Mouse (Mus musculus): ENCODE measurements around the gene Dlg2. TPM values are rescaled to one million over a fixed set of nuclear protein-coding genes. Genes with fewer than 3 reads are reported as not detected.

Dlg2 gene
- polyA plus RNA-seq, 1 experiment from 2014 or later = 5.1 TPM

- no peaks in the 10 kb centered on the region for H3K4me1 ChIP-seq (ENCODE audit: control insufficient read depth, insufficient read depth, low read length)
- H3K9me3 ChIP-seq (ENCODE audit: control insufficient read depth, low read depth, low read length) = no peaks in the 10 kb centered on the region
- no peak overlapping the region for H3K9ac ChIP-seq (replicated peaks; ENCODE audit: low read depth, low read length)
- H3K36me3 ChIP-seq (ENCODE audit: control insufficient read depth, insufficient read depth, low read length) = no peaks in the 10 kb centered on the region
- H3K27me3 ChIP-seq (ENCODE audit: control insufficient read depth, insufficient read depth, low read length) = no peaks in the 10 kb centered on the region
- ATAC-seq (ENCODE audit: insufficient number of reproducible peaks, insufficient read depth, low FRiP score, low read depth) = no peak
- 43% methylated on average over 4 of the region's 4 CpGs for WGBS
- H3K4me3 ChIP-seq (ENCODE audit: low read depth, low read length) = no peak overlapping the region
- H3K27ac ChIP-seq (ENCODE audit: low read length) = no peak overlapping the region
- H3K4me2 ChIP-seq (replicated peaks; ENCODE audit: low read depth, low read length) = no peak overlapping the region
Measured at GRCm38 (mm10) chr7:91423784-91424183, 947.3 kb downstream of the Dlg2 start.

- no peaks in the 10 kb centered on the region for H3K9me3 ChIP-seq (ENCODE audit: control insufficient read depth, low read depth, low read length)
- H3K27ac ChIP-seq (ENCODE audit: low read length) = no peak overlapping the region
- H3K4me3 ChIP-seq (ENCODE audit: low read depth, low read length) = no peak overlapping the region
- 85% methylated on average over 5 of the region's 5 CpGs for whole genome bisulfite sequencing
- H3K36me3 ChIP-seq (ENCODE audit: control insufficient read depth, insufficient read depth, low read length) = no peaks in the 10 kb centered on the region
- H3K27me3 ChIP-seq (ENCODE audit: control insufficient read depth, insufficient read depth, low read length) = no peaks in the 10 kb centered on the region
- H3K9ac ChIP-seq (replicated peaks; ENCODE audit: low read depth, low read length) = no peak overlapping the region
- no peaks in the 10 kb centered on the region for H3K4me1 ChIP-seq (ENCODE audit: control insufficient read depth, insufficient read depth, low read length)
- no peak overlapping the region for H3K4me2 ChIP-seq (replicated peaks; ENCODE audit: low read depth, low read length)
- no peak for ATAC-seq (ENCODE audit: insufficient number of reproducible peaks, insufficient read depth, low FRiP score, low read depth)
Measured at GRCm38 (mm10) chr7:91429712-91430275, 953.3 kb downstream of the Dlg2 start.

GRCm38 (mm10) chr7:91431594-91432240 is 955.2 kb downstream of the Dlg2 start:
- Histone ChIP-seq H3K9ac (replicated peaks; ENCODE audit: low read depth, low read length) (no peak overlapping the region), H3K4me2 (replicated peaks; ENCODE audit: low read depth, low read length) (no peak overlapping the region), H3K27me3 (ENCODE audit: control insufficient read depth, insufficient read depth, low read length) (no peaks in the 10 kb centered on the region), H3K9me3 (ENCODE audit: control insufficient read depth, low read depth, low read length) (no peaks in the 10 kb centered on the region), H3K4me1 (ENCODE audit: control insufficient read depth, insufficient read depth, low read length) (no peaks in the 10 kb centered on the region), H3K36me3 (ENCODE audit: control insufficient read depth, insufficient read depth, low read length) (no peaks in the 10 kb centered on the region), H3K27ac (ENCODE audit: low read length) (no peak overlapping the region), H3K4me3 (ENCODE audit: low read depth, low read length) (no peak overlapping the region)
- 39% methylated on average over 11 of the region's 11 CpGs for WGBS
- no peak for ATAC-seq (ENCODE audit: insufficient number of reproducible peaks, insufficient read depth, low FRiP score, low read depth)

- no peaks in the 10 kb centered on the region for H3K36me3 ChIP-seq (ENCODE audit: control insufficient read depth, insufficient read depth, low read length)
- H3K4me2 ChIP-seq (replicated peaks; ENCODE audit: low read depth, low read length) = no peak overlapping the region
- H3K9me3 ChIP-seq (ENCODE audit: control insufficient read depth, low read depth, low read length) = no peaks in the 10 kb centered on the region
- no peak overlapping the region for H3K4me3 ChIP-seq (ENCODE audit: low read depth, low read length)
- no peaks in the 10 kb centered on the region for H3K4me1 ChIP-seq (ENCODE audit: control insufficient read depth, insufficient read depth, low read length)
- ATAC-seq (ENCODE audit: insufficient number of reproducible peaks, insufficient read depth, low FRiP score, low read depth) = no peak
- no peak overlapping the region for H3K9ac ChIP-seq (replicated peaks; ENCODE audit: low read depth, low read length)
- no peaks in the 10 kb centered on the region for H3K27me3 ChIP-seq (ENCODE audit: control insufficient read depth, insufficient read depth, low read length)
- WGBS = 90% methylated on average over 4 of the region's 4 CpGs
- no peak overlapping the region for H3K27ac ChIP-seq (ENCODE audit: low read length)
Measured at GRCm38 (mm10) chr7:91432563-91432962, 956.1 kb downstream of the Dlg2 start.

- H3K36me3 ChIP-seq (ENCODE audit: control insufficient read depth, insufficient read depth, low read length) = no peaks in the 10 kb centered on the region
- ATAC-seq (ENCODE audit: insufficient number of reproducible peaks, insufficient read depth, low FRiP score, low read depth) = no peak
Measured at GRCm38 (mm10) chr7:91434739-91435138, 958.3 kb downstream of the Dlg2 start.

GRCm38 (mm10) chr7:91440326-91440725 is 963.9 kb downstream of the Dlg2 start:
- no peaks in the 10 kb centered on the region for H3K36me3 ChIP-seq (ENCODE audit: control insufficient read depth, insufficient read depth, low read length)
- ATAC-seq (ENCODE audit: insufficient number of reproducible peaks, insufficient read depth, low FRiP score, low read depth) = no peak
- no peak overlapping the region for H3K9ac ChIP-seq (replicated peaks; ENCODE audit: low read depth, low read length)
- 72% methylated on average over 6 of the region's 6 CpGs for WGBS
- no peaks in the 10 kb centered on the region for H3K9me3 ChIP-seq (ENCODE audit: control insufficient read depth, low read depth, low read length)
- no peak overlapping the region for H3K4me3 ChIP-seq (ENCODE audit: low read depth, low read length)
- H3K27me3 ChIP-seq (ENCODE audit: control insufficient read depth, insufficient read depth, low read length) = no peaks in the 10 kb centered on the region
- H3K27ac ChIP-seq (ENCODE audit: low read length) = no peak overlapping the region
- 0 out of 2 replicates have a peak, but pooled peaks cover 3% of the 10 kb centered on the region for H3K4me1 ChIP-seq (ENCODE audit: control insufficient read depth, insufficient read depth, low read length)
- H3K4me2 ChIP-seq (replicated peaks; ENCODE audit: low read depth, low read length) = no peak overlapping the region

More at GRCm38 (mm10) chr7:91434739-91435138, 958.3 kb downstream of the Dlg2 start:
- no peak overlapping the region for H3K9ac ChIP-seq (replicated peaks; ENCODE audit: low read depth, low read length)
- H3K27ac ChIP-seq (ENCODE audit: low read length) = no peak overlapping the region
- no peak overlapping the region for H3K4me2 ChIP-seq (replicated peaks; ENCODE audit: low read depth, low read length)
- H3K4me1 ChIP-seq (ENCODE audit: control insufficient read depth, insufficient read depth, low read length) = no peaks in the 10 kb centered on the region
- no peaks in the 10 kb centered on the region for H3K27me3 ChIP-seq (ENCODE audit: control insufficient read depth, insufficient read depth, low read length)
- H3K9me3 ChIP-seq (ENCODE audit: control insufficient read depth, low read depth, low read length) = no peaks in the 10 kb centered on the region
- whole genome bisulfite sequencing = 54% methylated on average over 5 of the region's 5 CpGs
- H3K4me3 ChIP-seq (ENCODE audit: low read depth, low read length) = no peak overlapping the region

GRCm38 (mm10) chr7:91442447-91443376 is 966.2 kb downstream of the Dlg2 start:
- H3K4me1 ChIP-seq (ENCODE audit: control insufficient read depth, insufficient read depth, low read length) = 0 out of 2 replicates have a peak, but pooled peaks cover 3% of the 10 kb centered on the region
- no peaks in the 10 kb centered on the region for H3K9me3 ChIP-seq (ENCODE audit: control insufficient read depth, low read depth, low read length)
- H3K4me2 ChIP-seq (replicated peaks; ENCODE audit: low read depth, low read length) = no peak overlapping the region
- no peak overlapping the region for H3K4me3 ChIP-seq (ENCODE audit: low read depth, low read length)
- H3K27ac ChIP-seq (ENCODE audit: low read length) = no peak overlapping the region
- H3K36me3 ChIP-seq (ENCODE audit: control insufficient read depth, insufficient read depth, low read length) = no peaks in the 10 kb centered on the region
- ATAC-seq (ENCODE audit: insufficient number of reproducible peaks, insufficient read depth, low FRiP score, low read depth) = no peak
- no peak overlapping the region for H3K9ac ChIP-seq (replicated peaks; ENCODE audit: low read depth, low read length)
- H3K27me3 ChIP-seq (ENCODE audit: control insufficient read depth, insufficient read depth, low read length) = no peaks in the 10 kb centered on the region
- 75% methylated on average over 11 of the region's 11 CpGs for WGBS

- H3K36me3 ChIP-seq (ENCODE audit: control insufficient read depth, insufficient read depth, low read length) = no peaks in the 10 kb centered on the region
- ATAC-seq (ENCODE audit: insufficient number of reproducible peaks, insufficient read depth, low FRiP score, low read depth) = no peak
- WGBS = 76% methylated on average over 5 of the region's 5 CpGs
- H3K4me1 ChIP-seq (ENCODE audit: control insufficient read depth, insufficient read depth, low read length) = 0 out of 2 replicates have a peak, but pooled peaks cover 3% of the 10 kb centered on the region
- no peak overlapping the region for H3K27ac ChIP-seq (ENCODE audit: low read length)
- no peak overlapping the region for H3K4me2 ChIP-seq (replicated peaks; ENCODE audit: low read depth, low read length)
- no peaks in the 10 kb centered on the region for H3K9me3 ChIP-seq (ENCODE audit: control insufficient read depth, low read depth, low read length)
- no peak overlapping the region for H3K4me3 ChIP-seq (ENCODE audit: low read depth, low read length)
- no peaks in the 10 kb centered on the region for H3K27me3 ChIP-seq (ENCODE audit: control insufficient read depth, insufficient read depth, low read length)
- no peak overlapping the region for H3K9ac ChIP-seq (replicated peaks; ENCODE audit: low read depth, low read length)
Measured at GRCm38 (mm10) chr7:91443377-91443714, 966.9 kb downstream of the Dlg2 start.
